Mouse (Mus musculus) CD4-positive naive resting alpha-beta T cell, adult 57 days (primary cell): ENCODE results near the gene Rhox3e. TPM values are rescaled to one million over a fixed set of nuclear protein-coding genes. Genes with fewer than 3 reads are reported as not detected.

Experiments used
- total RNA-seq: library from RNA; stranded (reverse); gene quantifications from one replicate; pipeline ENCODE4 v1.2.4, GENCODE M21; 2023

Rhox3e gene
- not detected for total RNA-seq

GRCm38 (mm10) chrX:37541719-37542118 is at the start of gene Rhox3e:
TSS of gene Rhox3e (plus strand) at chrX:37542019.

GRCm38 (mm10) chrX:37514059-37514458 is 27.8 kb upstream of the Rhox3e start, which contains the start of gene Rhox4d:
TSS of gene Rhox4d (plus strand) at chrX:37514359.

GRCm38 (mm10) chrX:37530152-37530551 is 11.7 kb upstream of the Rhox3e start, which contains the start of gene Rhox2e:
TSS of gene Rhox2e (plus strand) at chrX:37530452.

GRCm38 (mm10) chrX:37557112-37557511 is 15.3 kb downstream of the Rhox3e start, which contains the start of gene Rhox4e:
TSS of gene Rhox4e (plus strand) at chrX:37557412.

GRCm38 (mm10) chrX:37571105-37571504 is 29.3 kb downstream of the Rhox3e start, which contains the start of gene Rhox2f:
TSS of gene Rhox2f (plus strand) at chrX:37571405.

GRCm38 (mm10) chrX:37580692-37581091 is 38.9 kb downstream of the Rhox3e start, which contains the start of gene Rhox3f:
TSS of gene Rhox3f (plus strand) at chrX:37580992.

Other genes starting within 250 kb of the Rhox3e start
- not detected for gene Rhox3a2, start 162.0 kb upstream of the Rhox3e start, total RNA-seq
- gene Rhox4a2, start 151.2 kb upstream of the Rhox3e start, total RNA-seq = not detected
- gene Rhox2b, start 130.0 kb upstream of the Rhox3e start, total RNA-seq = not detected
- gene Rhox4b, start 109.5 kb upstream of the Rhox3e start, total RNA-seq = not detected
- not detected for gene Rhox2c, start 88.3 kb upstream of the Rhox3e start, total RNA-seq
- gene Rhox3c, start 83.4 kb upstream of the Rhox3e start, total RNA-seq = not detected
- gene Rhox4c, start 61.7 kb upstream of the Rhox3e start, total RNA-seq = not detected
- gene Rhox2d, start 48.6 kb upstream of the Rhox3e start, total RNA-seq = not detected
- gene Rhox4d, start 27.7 kb upstream of the Rhox3e start, total RNA-seq = not detected
- gene Rhox2e, start 11.6 kb upstream of the Rhox3e start, total RNA-seq = not detected
- gene Rhox4e, start 15.4 kb downstream of the Rhox3e start, total RNA-seq = not detected
- not detected for gene Rhox2f, start 29.4 kb downstream of the Rhox3e start, total RNA-seq
- gene Rhox3f, start 39.0 kb downstream of the Rhox3e start, total RNA-seq = not detected
- gene Rhox4f, start 65.7 kb downstream of the Rhox3e start, total RNA-seq = not detected
- gene Rhox3g, start 86.6 kb downstream of the Rhox3e start, total RNA-seq = not detected
- not detected for gene Rhox2g, start 101.5 kb downstream of the Rhox3e start, total RNA-seq
- gene Rhox4g, start 109.3 kb downstream of the Rhox3e start, total RNA-seq = not detected
- gene Rhox3h, start 126.7 kb downstream of the Rhox3e start, total RNA-seq = not detected
- gene Rhox2h, start 131.3 kb downstream of the Rhox3e start, total RNA-seq = not detected